Mouse (Mus musculus) spleen, postnatal 0 days (tissue): ENCODE results near the gene Fam219a. TPM values are rescaled to one million over a fixed set of nuclear protein-coding genes. Genes with fewer than 3 reads are reported as not detected.

ENCODE experiments used
- polyA plus RNA-seq: library from polyadenylated mRNA; unstranded; fragments of >200 nt; fragmentation: Nextera tagmentation; extraction: Ambion mirVana; gene quantifications from 2 replicates; pipeline ENCODE4 v1.2.1, GENCODE M21; 2015

Fam219a gene
- 1.5 and 2.3 TPM in 2 replicates for polyA plus RNA-seq

GRCm38 (mm10) chr4:41569411-41569885 is at the start of gene Fam219a, which contains the start of gene Dnaic1:
TSS of gene Fam219a (minus strand) at chr4:41569538.
TSS of gene Dnaic1 (plus strand) at chr4:41569775.

GRCm38 (mm10) chr4:41517233-41517632 is 52.1 kb downstream of the Fam219a start, which contains the start of gene 1110017D15Rik:
TSS of gene 1110017D15Rik (minus strand) at chr4:41517333.

GRCm38 (mm10) chr4:41502986-41503412 is 66.3 kb downstream of the Fam219a start, which contains the start of gene AI464131:
TSS of gene AI464131 (minus strand) at chr4:41503076.

Other genes with a start within 250 kb of the Fam219a start
- gene Ubap1, start 220.5 kb downstream of the Fam219a start, polyA plus RNA-seq = 30.3 and 33.4 TPM in 2 replicates
- gene Kif24, start 104.7 kb downstream of the Fam219a start, polyA plus RNA-seq = 7.3 and 8.0 TPM in 2 replicates
- 19.3 and 21.3 TPM in 2 replicates for gene Nudt2, start 104.4 kb downstream of the Fam219a start, polyA plus RNA-seq
- 3.0 and 4.0 TPM in 2 replicates for gene AI464131, start 66.5 kb downstream of the Fam219a start, polyA plus RNA-seq
- not detected in 2 replicates for gene 1110017D15Rik, start 52.2 kb downstream of the Fam219a start, polyA plus RNA-seq
- gene Dnaic1, start 237 bp upstream of the Fam219a start, polyA plus RNA-seq = 0.33 and 0.38 TPM in 2 replicates
- gene Enho, start 70.8 kb upstream of the Fam219a start, polyA plus RNA-seq = 2.7 and 4.0 TPM in 2 replicates
- gene Cntfr, start 127.6 kb upstream of the Fam219a start, polyA plus RNA-seq = 0.71 and 1.9 TPM in 2 replicates
- gene Il11ra1, start 130.5 kb upstream of the Fam219a start, polyA plus RNA-seq = 39.2 and 51.4 TPM in 2 replicates
- 41.9 and 43.9 TPM in 2 replicates for gene Rpp25l, start 144.0 kb upstream of the Fam219a start, polyA plus RNA-seq
- 88.2 and 93.0 TPM in 2 replicates for gene Dctn3, start 153.6 kb upstream of the Fam219a start, polyA plus RNA-seq
- gene Arid3c, start 161.6 kb upstream of the Fam219a start, polyA plus RNA-seq = not detected in 2 replicates
- gene Galt, start 185.7 kb upstream of the Fam219a start, polyA plus RNA-seq = 15.4 and 20.5 TPM in 2 replicates
- gene Sigmar1, start 186.6 kb upstream of the Fam219a start, polyA plus RNA-seq = 17.1 and 23.5 TPM in 2 replicates
- gene Ccl27a, start 204.7 kb upstream of the Fam219a start, polyA plus RNA-seq = 9.2 and 12.7 TPM in 2 replicates